Mouse (Mus musculus): Measurements from ENCODE around the gene Hoxc9. TPM values are rescaled to one million over a fixed set of nuclear protein-coding genes. Genes with fewer than 3 reads are reported as not detected.

Gene Hoxc9
- polyA plus RNA-seq, 1 experiment from 2014 or later, result not detected

GRCm38 (mm10) chr15:103028916-103029512, 52.8 kb downstream of the Hoxc9 start:
- H3K4me2 ChIP-seq (ENCODE audit: low read depth, low read length, severe bottlenecking), result no peak overlapping the region
- H3K4me1 ChIP-seq (replicated peaks; ENCODE audit: control insufficient read depth, insufficient read depth, low read length), result no peaks in the 10 kb centered on the region; the same call in 1 of the 2 replicates
- no peaks in the 10 kb centered on the region for H3K36me3 ChIP-seq (ENCODE audit: control insufficient read depth, insufficient read depth, low read length)
- 7% methylated on average over 9 of the region's 9 CpGs for WGBS
- H3K9me3 ChIP-seq (ENCODE audit: control insufficient read depth, low read length), result no peaks in the 10 kb centered on the region
- no peak for ATAC-seq (replicated peaks; ENCODE audit: low FRiP score)
- H3K27ac ChIP-seq (ENCODE audit: low read depth, low read length), result no peak overlapping the region
- H3K27me3 ChIP-seq (ENCODE audit: control insufficient read depth, insufficient read depth, low read length), result peaks cover 96% of the 10 kb centered on the region
- no peak for DNase-seq (ENCODE audit: low spot score)
- H3K4me3 ChIP-seq (ENCODE audit: low read depth, low read length), result no peak overlapping the region
- no peak overlapping the region for H3K9ac ChIP-seq (ENCODE audit: low read length)

- Histone ChIP-seq H3K4me1 (replicated peaks; ENCODE audit: control insufficient read depth, insufficient read depth, low read length) (no peaks in the 10 kb centered on the region; the same call in 1 of the 2 replicates), H3K4me2 (ENCODE audit: low read depth, low read length, severe bottlenecking) (no peak overlapping the region), H3K9ac (ENCODE audit: low read length) (no peak overlapping the region), H3K36me3 (ENCODE audit: control insufficient read depth, insufficient read depth, low read length) (no peaks in the 10 kb centered on the region), H3K27me3 (ENCODE audit: control insufficient read depth, insufficient read depth, low read length) (peaks cover 96% of the 10 kb centered on the region), H3K4me3 (ENCODE audit: low read depth, low read length) (no peak overlapping the region), H3K9me3 (ENCODE audit: control insufficient read depth, low read length) (no peaks in the 10 kb centered on the region), H3K27ac (ENCODE audit: low read depth, low read length) (no peak overlapping the region)
- DNase-seq (ENCODE audit: low spot score), result no peak
- ATAC-seq (replicated peaks; ENCODE audit: low FRiP score), result no peak
- WGBS, result 2% methylated on average over 8 of the region's 8 CpGs
Measured at GRCm38 (mm10) chr15:103030142-103030541, 53.9 kb downstream of the Hoxc9 start.

GRCm38 (mm10) chr15:103032167-103032566, 55.9 kb downstream of the Hoxc9 start:
- no peak overlapping the region for H3K9ac ChIP-seq (ENCODE audit: low read length)
- no peaks in the 10 kb centered on the region for H3K9me3 ChIP-seq (ENCODE audit: control insufficient read depth, low read length)
- peaks cover 95% of the 10 kb centered on the region for H3K27me3 ChIP-seq (ENCODE audit: control insufficient read depth, insufficient read depth, low read length)
- no peak overlapping the region for H3K27ac ChIP-seq (ENCODE audit: low read depth, low read length)
- ATAC-seq (replicated peaks; ENCODE audit: low FRiP score), result no peak
- H3K4me2 ChIP-seq (ENCODE audit: low read depth, low read length, severe bottlenecking), result no peak overlapping the region
- H3K4me3 ChIP-seq (ENCODE audit: low read depth, low read length), result no peak overlapping the region
- 0% methylated on average over 2 of the region's 3 CpGs for WGBS
- H3K36me3 ChIP-seq (ENCODE audit: control insufficient read depth, insufficient read depth, low read length), result no peaks in the 10 kb centered on the region
- DNase-seq (ENCODE audit: low spot score), result no peak
- no peaks in the 10 kb centered on the region; the same call in 1 of the 2 replicates for H3K4me1 ChIP-seq (replicated peaks; ENCODE audit: control insufficient read depth, insufficient read depth, low read length)

GRCm38 (mm10) chr15:103032646-103033575, 56.7 kb downstream of the Hoxc9 start:
- Histone ChIP-seq H3K36me3 (ENCODE audit: control insufficient read depth, insufficient read depth, low read length) (no peaks in the 10 kb centered on the region), H3K27me3 (ENCODE audit: control insufficient read depth, insufficient read depth, low read length) (peaks cover 95% of the 10 kb centered on the region), H3K9me3 (ENCODE audit: control insufficient read depth, low read length) (no peaks in the 10 kb centered on the region), H3K4me2 (ENCODE audit: low read depth, low read length, severe bottlenecking) (no peak overlapping the region), H3K27ac (ENCODE audit: low read depth, low read length) (no peak overlapping the region), H3K4me3 (ENCODE audit: low read depth, low read length) (no peak overlapping the region), H3K9ac (ENCODE audit: low read length) (no peak overlapping the region), H3K4me1 (replicated peaks; ENCODE audit: control insufficient read depth, insufficient read depth, low read length) (no peaks in the 10 kb centered on the region; the same call in 1 of the 2 replicates)
- ATAC-seq (replicated peaks; ENCODE audit: low FRiP score) (no peak), DNase-seq (ENCODE audit: low spot score) (no peak)
- under 1% methylated on average over 26 of the region's 26 CpGs for WGBS

GRCm38 (mm10) chr15:103034043-103034806, 58.0 kb downstream of the Hoxc9 start:
- Histone ChIP-seq H3K9ac (ENCODE audit: low read length) (no peak overlapping the region), H3K4me3 (ENCODE audit: low read depth, low read length) (no peak overlapping the region), H3K27ac (ENCODE audit: low read depth, low read length) (no peak overlapping the region), H3K4me2 (ENCODE audit: low read depth, low read length, severe bottlenecking) (no peak overlapping the region), H3K9me3 (ENCODE audit: control insufficient read depth, low read length) (no peaks in the 10 kb centered on the region), H3K4me1 (replicated peaks; ENCODE audit: control insufficient read depth, insufficient read depth, low read length) (no peaks in the 10 kb centered on the region; the same call in 1 of the 2 replicates), H3K27me3 (ENCODE audit: control insufficient read depth, insufficient read depth, low read length) (peaks cover 95% of the 10 kb centered on the region), H3K36me3 (ENCODE audit: control insufficient read depth, insufficient read depth, low read length) (no peaks in the 10 kb centered on the region)
- DNase-seq (ENCODE audit: low spot score), result no peak
- no peak for ATAC-seq (replicated peaks; ENCODE audit: low FRiP score)
- under 1% methylated on average over 24 of the region's 24 CpGs for WGBS

MicroRNAs encoded within 50 kb of the gene (microRNA counts, 519-probe panel; counts per million panel counts)
- microRNA mmu-miR-615-3p (31.2 counts per million), microRNA mmu-miR-615-5p (31.2 counts per million)

Small RNA genes within 50 kb of the gene (microRNA-seq; reads per million reads assigned to microRNA genes)
- gene Mir196a-2 (ENCODE audit: insufficient number of aligned reads), result 4.2 reads per million
- 12.6 reads per million, percentile 7 among the genes with 10 or more reads in this experiment for gene Mir615 (ENCODE audit: insufficient number of aligned reads)

Other genes with a start within 250 kb of the Hoxc9 start
- gene Hoxc13, start 55.3 kb upstream of the Hoxc9 start, polyA plus RNA-seq (2014; fragmentation: Nextera tagmentation; extraction: Ambion mirVana), result 0.11 TPM in 1 of 2 replicates, not detected in the other
- not detected in 2 replicates for gene Hoxc12, start 39.7 kb upstream of the Hoxc9 start, polyA plus RNA-seq (2014; fragmentation: Nextera tagmentation; extraction: Ambion mirVana)
- not detected in 2 replicates for gene Hoxc11, start 22.0 kb upstream of the Hoxc9 start, polyA plus RNA-seq (2014; fragmentation: Nextera tagmentation; extraction: Ambion mirVana)
- not detected in 2 replicates for gene Hoxc10, start 9.6 kb upstream of the Hoxc9 start, polyA plus RNA-seq (2014; fragmentation: Nextera tagmentation; extraction: Ambion mirVana)
- gene Hoxc5, start 9.0 kb upstream of the Hoxc9 start, polyA plus RNA-seq (2014; fragmentation: Nextera tagmentation; extraction: Ambion mirVana), result not detected in 2 replicates
- not detected in 2 replicates for gene Hoxc8, start 14.2 kb downstream of the Hoxc9 start, polyA plus RNA-seq (2014; fragmentation: Nextera tagmentation; extraction: Ambion mirVana)
- not detected in 2 replicates for gene Hoxc6, start 21.8 kb downstream of the Hoxc9 start, polyA plus RNA-seq (2014; fragmentation: Nextera tagmentation; extraction: Ambion mirVana)
- gene Hoxc4, start 42.5 kb downstream of the Hoxc9 start, polyA plus RNA-seq (2014; fragmentation: Nextera tagmentation; extraction: Ambion mirVana), result not detected in 2 replicates
- 20.5 and 23.3 TPM in 2 replicates for gene Smug1, start 190.7 kb downstream of the Hoxc9 start, polyA plus RNA-seq (2014; fragmentation: Nextera tagmentation; extraction: Ambion mirVana)

All from forebrain, embryonic 11.5 days (tissue).